Mouse (Mus musculus) cortical plate, adult 2 months (tissue): ENCODE data around the gene Rimklb.

ENCODE experiments used
- CTCF ChIP-seq: fragments of 200-500 bp; IDR thresholded peaks from 2 replicates; pipeline ENCODE4 v1.5.1; 2011; ENCODE audit warnings: mild to moderate bottlenecking, control low read depth, low read length; ENCODE audit not compliant: insufficient read depth; ENCODE audit errors: extremely low read depth
- POLR2A ChIP-seq: fragments of 200-500 bp; IDR thresholded peaks from 2 replicates; pipeline ENCODE4 v1.6.1; 2011; ENCODE audit warnings: mild to moderate bottlenecking, low read length, control low read depth; ENCODE audit not compliant: insufficient read depth; ENCODE audit errors: extremely low read depth

DNA sequence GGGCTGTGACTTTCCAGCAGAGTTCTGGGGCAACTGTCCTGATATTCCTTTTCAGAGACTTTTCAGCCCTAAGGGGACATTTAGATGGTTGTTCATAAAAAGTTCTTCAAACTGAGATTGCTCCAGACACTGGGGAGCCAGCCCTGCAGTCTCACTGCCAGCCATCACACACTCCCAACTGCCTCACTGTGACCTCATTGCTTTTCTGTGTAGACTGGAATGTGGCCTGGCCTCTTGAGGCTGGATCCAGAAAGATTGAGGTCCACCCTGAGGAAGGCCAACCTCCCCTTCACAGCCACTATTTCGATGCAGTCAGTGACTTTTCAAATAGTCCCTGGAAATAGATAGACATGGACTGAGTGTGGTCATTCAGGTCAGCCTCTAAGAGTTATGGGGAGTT, 19.1 kb upstream of the Rimklb start:
- TF ChIP-seq CTCF (no peak), POLR2A (no peak)
